Mouse (Mus musculus): ENCODE data around the gene Zfp81. TPM values are rescaled to one million over a fixed set of nuclear protein-coding genes. Genes with fewer than 3 reads are reported as not detected.
"Not testable (repeated sequence)": the region's sequence is repeated elsewhere in the genome, so short reads cannot be mapped to it uniquely, and the experiment has no call there.

The Zfp81 gene
- 10.8 and 11.1 TPM in 2 replicates for polyA plus RNA-seq (2016; fragmentation: Nextera tagmentation; extraction: Ambion mirVana)

GRCm38 (mm10) chr17:33358411-33359384, at the start of gene Zfp81:
Zfp81 (minus strand) TSS chr17:33358878.
- H3K36me3 ChIP-seq (replicated peaks), result peaks cover 3% of the 10 kb centered on the region; the same call in 1 of the 2 replicates
- peaks cover 9% of the 10 kb centered on the region for H3K4me1 ChIP-seq
- H3K4me3 ChIP-seq, result peak within 1 kb of the TSS; percentile 95
- WGBS, result 4% methylated on average over 47 of the region's 47 CpGs
- peak; percentile 89 for DNase-seq (ENCODE audit: low spot score)
- H3K9me3 ChIP-seq, result peaks cover 4% of the 10 kb centered on the region; the same call in 1 of the 2 replicates
- H3K27me3 ChIP-seq (replicated peaks; ENCODE audit: low read depth, poor library complexity, severe bottlenecking), result no peaks in the 10 kb centered on the region
- peak within 1 kb of the TSS; percentile 91 for H3K27ac ChIP-seq (replicated peaks)

- Histone ChIP-seq H3K4me1 (peaks cover 10% of the 10 kb centered on the region), H3K9me3 (0 out of 2 replicates have a peak, but pooled peaks cover 4% of the 10 kb centered on the region), H3K4me3 (peak within 1 kb of the TSS; percentile 74), H3K36me3 (replicated peaks) (peaks cover 19% of the 10 kb centered on the region), H3K27ac (replicated peaks) (peak within 1 kb of the TSS; percentile 85), H3K27me3 (replicated peaks; ENCODE audit: low read depth, poor library complexity, severe bottlenecking) (no peaks in the 10 kb centered on the region)
- WGBS, result under 1% methylated on average over 44 of the region's 44 CpGs
- DNase-seq (ENCODE audit: low spot score), result peak; percentile 91
Measured at GRCm38 (mm10) chr17:33394182-33395034, 35.7 kb upstream of the Zfp81 start, which contains the start of gene Zfp101. Zfp101 (minus strand) TSS chr17:33394641.

GRCm38 (mm10) chr17:33392271-33392670, 33.6 kb upstream of the Zfp81 start:
- Histone ChIP-seq H3K4me1 (peaks cover 10% of the 10 kb centered on the region), H3K9me3 (0 out of 2 replicates have a peak, but pooled peaks cover 4% of the 10 kb centered on the region), H3K4me3 (no peak overlapping the region), H3K27ac (replicated peaks) (no peak overlapping the region), H3K36me3 (replicated peaks) (peaks cover 19% of the 10 kb centered on the region), H3K27me3 (replicated peaks; ENCODE audit: low read depth, poor library complexity, severe bottlenecking) (no peaks in the 10 kb centered on the region)
- 93% methylated on average over 5 of the region's 5 CpGs for WGBS
- no peak for DNase-seq (ENCODE audit: low spot score)

DNA sequence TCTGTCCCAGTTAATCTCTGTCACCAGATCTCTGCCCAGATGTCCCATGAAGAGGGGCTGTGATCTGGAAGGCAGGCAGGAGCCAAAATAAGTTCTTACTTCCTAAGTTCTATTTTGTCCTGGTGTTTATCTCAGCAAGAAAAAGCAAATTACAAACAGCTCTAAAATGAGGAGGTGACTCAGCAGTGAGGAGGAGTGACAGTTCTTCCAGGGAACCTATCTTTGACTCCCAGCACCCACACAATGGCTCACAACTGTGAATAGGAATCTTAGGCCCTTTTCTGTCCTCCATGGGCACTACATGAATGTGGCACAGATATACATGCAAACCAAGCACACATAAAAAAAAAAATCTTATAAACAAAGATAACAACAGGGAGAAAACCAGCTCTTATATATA, 27.0 kb upstream of the Zfp81 start:
- Histone ChIP-seq H3K36me3 (replicated peaks) (peaks cover 54% of the 10 kb centered on the region), H3K9me3 (no peaks in the 10 kb centered on the region), H3K27ac (replicated peaks) (no peak overlapping the region)

DNA sequence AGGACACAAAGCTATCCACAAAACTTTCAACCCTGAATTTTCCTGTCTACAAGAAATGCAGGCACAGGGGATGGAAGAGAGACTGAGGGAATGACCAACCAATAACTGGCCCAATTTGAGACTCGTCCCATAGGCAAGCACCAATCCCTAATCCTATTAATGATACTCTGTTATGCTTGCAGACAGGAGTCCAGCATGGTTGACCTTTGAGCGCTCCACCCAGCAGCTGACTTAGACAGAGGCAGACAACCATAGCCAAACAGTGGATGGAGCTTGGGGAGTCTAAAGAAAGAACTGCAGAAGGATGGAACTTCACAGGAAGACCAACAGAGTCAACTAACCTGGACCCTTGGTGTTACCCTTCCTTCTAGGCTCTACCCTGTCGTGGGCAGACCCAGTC, 14.1 kb upstream of the Zfp81 start:
- DNase-seq (ENCODE audit: low spot score), result no peak
- H3K27ac ChIP-seq (replicated peaks), result no peak overlapping the region
- H3K36me3 ChIP-seq (replicated peaks), result peaks cover 9% of the 10 kb centered on the region
- no peaks in the 10 kb centered on the region for H3K9me3 ChIP-seq
- H3K4me3 ChIP-seq, result no peak overlapping the region
- no peaks in the 10 kb centered on the region for H3K4me1 ChIP-seq
- 86% methylated on average over 3 of the region's 3 CpGs for WGBS
- no peaks in the 10 kb centered on the region for H3K27me3 ChIP-seq (replicated peaks; ENCODE audit: low read depth, poor library complexity, severe bottlenecking)

More for the DNA sequence above, 27.0 kb upstream of the Zfp81 start:
- H3K4me1 ChIP-seq, result no peaks in the 10 kb centered on the region
- no peak for DNase-seq (ENCODE audit: low spot score)
- no peak overlapping the region for H3K4me3 ChIP-seq
- no peaks in the 10 kb centered on the region for H3K27me3 ChIP-seq (replicated peaks; ENCODE audit: low read depth, poor library complexity, severe bottlenecking)

DNA sequence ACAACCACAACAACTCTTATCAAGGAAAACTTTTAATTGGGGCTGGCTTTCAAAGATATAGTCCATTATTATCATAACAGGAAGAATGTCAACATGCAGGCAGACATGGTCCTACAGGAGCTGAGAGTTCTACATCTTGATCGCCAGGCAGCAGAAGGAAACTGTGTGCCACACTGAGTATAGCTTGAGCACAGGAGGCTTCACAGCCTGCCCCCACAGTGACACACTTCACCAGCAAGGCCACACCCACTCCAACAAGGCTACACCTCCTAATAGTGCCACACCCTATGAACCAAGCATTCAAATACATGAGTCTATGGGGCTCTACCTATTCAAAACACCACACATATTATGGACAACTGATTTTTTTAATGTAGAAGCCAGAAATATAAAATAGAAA, 5.7 kb downstream of the Zfp81 start:
- Histone ChIP-seq H3K27me3 (replicated peaks; ENCODE audit: low read depth, poor library complexity, severe bottlenecking) (no peaks in the 10 kb centered on the region), H3K4me1 (peaks cover 9% of the 10 kb centered on the region), H3K4me3 (no peak overlapping the region), H3K9me3 (peaks cover 54% of the 10 kb centered on the region; the same call in 1 of the 2 replicates), H3K27ac (replicated peaks) (no peak overlapping the region), H3K36me3 (replicated peaks) (peaks cover 10% of the 10 kb centered on the region)
- 98% methylated on average over 1 of the region's 1 CpGs for WGBS
- no peak for DNase-seq (ENCODE audit: low spot score)

GRCm38 (mm10) chr17:33289876-33290149, 68.9 kb downstream of the Zfp81 start:
- WGBS, result no CpG with 5 or more reads among the region's 9 CpGs

GRCm38 (mm10) chr17:33289039-33289875, 69.4 kb downstream of the Zfp81 start, which contains the start of gene Zfp955b:
Zfp955b (plus strand) TSS chr17:33289544.
- not testable (repeated sequence) for H3K4me3 ChIP-seq; H3K4me1 ChIP-seq; DNase-seq (ENCODE audit: low spot score); H3K27ac ChIP-seq (replicated peaks); H3K27me3 ChIP-seq (replicated peaks; ENCODE audit: low read depth, poor library complexity, severe bottlenecking); H3K9me3 ChIP-seq; H3K36me3 ChIP-seq (replicated peaks)
- WGBS, result no CpG with 5 or more reads among the region's 25 CpGs

More at GRCm38 (mm10) chr17:33289876-33290149, 68.9 kb downstream of the Zfp81 start:
- not testable (repeated sequence) for H3K4me1 ChIP-seq; H3K27me3 ChIP-seq (replicated peaks; ENCODE audit: low read depth, poor library complexity, severe bottlenecking); DNase-seq (ENCODE audit: low spot score); H3K36me3 ChIP-seq (replicated peaks); H3K27ac ChIP-seq (replicated peaks); H3K4me3 ChIP-seq; H3K9me3 ChIP-seq

Other genes with a start within 250 kb of the Zfp81 start
- 0.04 TPM in 1 of 2 replicates, not detected in the other for gene Morc2b, start 219.2 kb downstream of the Zfp81 start, polyA plus RNA-seq (2016; fragmentation: Nextera tagmentation; extraction: Ambion mirVana)
- gene Olfr55, start 190.4 kb downstream of the Zfp81 start, polyA plus RNA-seq (2016; fragmentation: Nextera tagmentation; extraction: Ambion mirVana), result not detected in 2 replicates
- not detected in 2 replicates for gene Olfr239, start 167.6 kb downstream of the Zfp81 start, polyA plus RNA-seq (2016; fragmentation: Nextera tagmentation; extraction: Ambion mirVana)
- gene Olfr1564, start 137.2 kb downstream of the Zfp81 start, polyA plus RNA-seq (2016; fragmentation: Nextera tagmentation; extraction: Ambion mirVana), result not detected in 2 replicates
- gene Zfp955a, start 103.7 kb downstream of the Zfp81 start, polyA plus RNA-seq (2016; fragmentation: Nextera tagmentation; extraction: Ambion mirVana), result 18.4 and 18.5 TPM in 2 replicates
- gene Olfr63, start 94.2 kb downstream of the Zfp81 start, polyA plus RNA-seq (2016; fragmentation: Nextera tagmentation; extraction: Ambion mirVana), result 0.05 and 0.06 TPM in 2 replicates
- 10.2 and 11.6 TPM in 2 replicates for gene Zfp955b, start 69.3 kb downstream of the Zfp81 start, polyA plus RNA-seq (2016; fragmentation: Nextera tagmentation; extraction: Ambion mirVana)
- 19.9 and 21.1 TPM in 2 replicates for gene Zfp101, start 35.8 kb upstream of the Zfp81 start, polyA plus RNA-seq (2016; fragmentation: Nextera tagmentation; extraction: Ambion mirVana)
- not detected in 2 replicates for gene Actl9, start 74.0 kb upstream of the Zfp81 start, polyA plus RNA-seq (2016; fragmentation: Nextera tagmentation; extraction: Ambion mirVana)
- 58.3 and 70.1 TPM in 2 replicates for gene Adamts10, start 165.3 kb upstream of the Zfp81 start, polyA plus RNA-seq (2016; fragmentation: Nextera tagmentation; extraction: Ambion mirVana)
- 2.0 and 2.3 TPM in 2 replicates for gene Myo1f, start 196.8 kb upstream of the Zfp81 start, polyA plus RNA-seq (2016; fragmentation: Nextera tagmentation; extraction: Ambion mirVana)

Measured in embryonic facial prominence, embryonic 10.5 days (tissue).